Mouse (Mus musculus) liver, embryonic 15.5 days (tissue): Measurements from ENCODE around the gene Mei1. TPM values are rescaled to one million over a fixed set of nuclear protein-coding genes. Genes with fewer than 3 reads are reported as not detected.
"Not testable (repeated sequence)": the region's sequence is repeated elsewhere in the genome, so short reads cannot be mapped to it uniquely, and the experiment has no call there.

ENCODE experiments used
- ATAC-seq: fragments of 200-750 bp; cut with Nextera tagmentation; 2 replicates; pipeline ENCODE4 v1.8.0; 2017; ENCODE audit warnings: moderate number of reproducible peaks, mild to moderate bottlenecking, moderate library complexity; ENCODE audit not compliant: insufficient read depth
- H3K27ac ChIP-seq: fragments of 300-500 bp; sonication (generic); replicated peaks from 2 replicates; pipeline ENCODE4 v1.5.1; 2015; ENCODE audit warnings: mild to moderate bottlenecking, inconsistent platforms
- H3K27me3 ChIP-seq: fragments of 300-500 bp; sonication (generic); 2 replicates; pipeline ENCODE4 v1.6.1; 2015; ENCODE audit warnings: mild to moderate bottlenecking, inconsistent platforms
- H3K36me3 ChIP-seq: fragments of 300-500 bp; sonication (generic); replicated peaks from 2 replicates; pipeline ENCODE4 v1.6.1; 2015; ENCODE audit warnings: moderate library complexity, mild to moderate bottlenecking, inconsistent platforms
- H3K4me1 ChIP-seq: fragments of 300-500 bp; sonication (generic); replicated peaks from 2 replicates; pipeline ENCODE4 v1.6.1; 2015; ENCODE audit warnings: inconsistent platforms
- H3K4me2 ChIP-seq: fragments of 300-500 bp; sonication (generic); 2 replicates; pipeline ENCODE4 v1.6.1; 2015; ENCODE audit warnings: moderate library complexity, mild to moderate bottlenecking, inconsistent platforms
- H3K4me3 ChIP-seq: fragments of 300-500 bp; sonication (generic); replicated peaks from 2 replicates; pipeline ENCODE4 v1.5.1; 2015; ENCODE audit warnings: mild to moderate bottlenecking, inconsistent platforms
- H3K9ac ChIP-seq: fragments of 300-500 bp; sonication (generic); 2 replicates; pipeline ENCODE4 v1.6.1; 2015; ENCODE audit warnings: moderate library complexity, mild to moderate bottlenecking, inconsistent platforms
- H3K9me3 ChIP-seq: fragments of 300-500 bp; sonication (generic); replicated peaks from 2 replicates; pipeline ENCODE4 v1.6.1; 2016; ENCODE audit warnings: inconsistent platforms
- WGBS: fragments of 180-500 bp; shearing (Covaris S2); methylation state at CpG from one replicate; pipeline ENCODE4 v1.1.7; 2015; ENCODE audit warnings: mixed read lengths; ENCODE audit not compliant: insufficient replicate concordance; 5-methylcytosine and 5-hydroxymethylcytosine counted together
- polyA plus RNA-seq: library from polyadenylated mRNA; unstranded; fragments of >200 nt; fragmentation: Nextera tagmentation; extraction: Ambion mirVana; gene quantifications from 2 replicates; pipeline ENCODE4 v1.2.1, GENCODE M21; 2015

Gene Mei1
- polyA plus RNA-seq, 1 experiment from 2014 or later = not detected

DNA sequence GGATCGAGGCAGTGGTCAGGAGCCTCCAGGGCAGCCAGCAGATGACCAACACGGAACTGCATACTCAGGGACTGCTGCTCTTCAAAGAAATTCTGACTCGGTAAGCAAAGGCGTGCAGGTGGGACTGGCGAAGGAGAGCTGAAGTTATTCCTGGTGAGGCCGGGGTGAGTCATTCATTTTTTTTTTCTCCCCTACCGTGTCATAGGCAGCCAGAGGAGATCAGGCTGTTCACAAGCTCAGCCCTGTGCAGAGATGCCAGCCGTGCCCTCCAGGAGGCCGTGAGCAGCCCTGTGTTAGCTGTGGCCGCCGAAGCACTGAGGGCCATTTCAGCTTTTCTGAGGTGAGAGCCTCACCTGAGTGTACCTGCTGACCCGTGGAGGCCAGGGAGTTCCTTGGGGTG is 16.3 kb downstream of the Mei1 start:
- Histone ChIP-seq H3K27ac (no peak overlapping the region), H3K4me1 (no peaks in the 10 kb centered on the region), H3K9me3 (no peaks in the 10 kb centered on the region), H3K4me2 (no peak overlapping the region), H3K9ac (no peak overlapping the region), H3K27me3 (peaks cover 23% of the 10 kb centered on the region), H3K4me3 (no peak overlapping the region), H3K36me3 (no peaks in the 10 kb centered on the region)
- 62% methylated on average over 12 of the region's 12 CpGs for WGBS
- ATAC-seq = no peak

DNA sequence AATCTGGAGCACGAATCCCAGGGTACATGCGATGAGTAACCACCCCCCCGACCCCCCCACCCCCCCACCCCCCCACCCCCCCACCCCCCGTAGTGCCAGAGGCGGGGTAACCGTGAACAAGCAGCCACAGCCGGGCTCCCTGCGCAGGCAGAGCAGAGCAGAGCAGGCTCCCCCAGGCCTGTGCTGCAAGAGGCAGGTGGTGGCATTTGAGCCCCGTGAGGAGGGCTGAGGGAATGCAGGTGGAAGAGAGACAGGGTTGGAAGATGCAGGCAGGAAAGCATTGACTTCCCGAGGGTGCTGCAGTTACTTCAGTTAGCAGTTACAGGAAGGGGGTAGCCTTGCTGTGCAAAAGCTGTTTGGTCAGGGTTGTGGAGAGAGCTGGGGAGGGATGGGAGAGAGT is 17.5 kb downstream of the Mei1 start:
- 14% methylated on average over 10 of the region's 10 CpGs for WGBS
- Histone ChIP-seq H3K9me3 (no peaks in the 10 kb centered on the region), H3K4me2 (no peak overlapping the region), H3K36me3 (no peaks in the 10 kb centered on the region), H3K4me1 (no peaks in the 10 kb centered on the region), H3K27me3 (peaks cover 23% of the 10 kb centered on the region), H3K4me3 (no peak overlapping the region), H3K27ac (no peak overlapping the region), H3K9ac (no peak overlapping the region)
- no peak for ATAC-seq

- no peaks in the 10 kb centered on the region for H3K36me3 ChIP-seq
- no peak for ATAC-seq
- no peak overlapping the region for H3K27ac ChIP-seq
- H3K4me3 ChIP-seq = no peak overlapping the region
- WGBS = 63% methylated on average over 7 of the region's 7 CpGs
- H3K9ac ChIP-seq = no peak overlapping the region
- H3K27me3 ChIP-seq = peaks cover 19% of the 10 kb centered on the region
- H3K4me2 ChIP-seq = no peak overlapping the region
- no peaks in the 10 kb centered on the region for H3K9me3 ChIP-seq
- H3K4me1 ChIP-seq = no peaks in the 10 kb centered on the region
These were observed 21.3 kb downstream of the Mei1 start for GRCm38 (mm10) chr15:82091061-82091460.

- Histone ChIP-seq H3K9me3 (no peaks in the 10 kb centered on the region), H3K9ac (no peak overlapping the region), H3K27ac (no peak overlapping the region), H3K4me1 (no peaks in the 10 kb centered on the region), H3K27me3 (peaks cover 8% of the 10 kb centered on the region; the same call in 1 of the 2 replicates), H3K4me2 (no peak overlapping the region), H3K36me3 (no peaks in the 10 kb centered on the region), H3K4me3 (no peak overlapping the region)
- no peak for ATAC-seq
- WGBS = 20% methylated on average over 8 of the region's 8 CpGs
These were observed 37.3 kb downstream of the Mei1 start for GRCm38 (mm10) chr15:82106953-82107555.

DNA sequence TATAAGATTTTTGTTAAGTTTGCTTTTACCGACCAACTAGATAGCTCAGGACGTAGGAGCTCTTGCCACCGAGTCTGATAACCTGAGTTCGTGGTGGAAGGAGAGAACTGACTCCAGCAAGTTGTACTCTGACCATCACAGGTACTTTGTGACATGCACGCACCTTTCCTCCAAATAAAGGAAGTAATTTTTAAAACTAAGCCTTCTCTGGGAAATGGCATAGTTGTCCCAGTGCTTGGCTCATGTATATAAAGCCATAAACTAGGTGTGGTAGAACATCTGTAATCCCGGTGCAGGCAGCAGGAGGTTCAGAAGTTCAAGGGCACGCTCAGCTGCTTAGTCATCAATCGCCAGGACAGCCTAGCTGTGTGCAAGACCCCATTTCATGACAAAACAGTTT is 50.7 kb downstream of the Mei1 start:
- Histone ChIP-seq H3K27ac (no peak overlapping the region), H3K4me3 (no peak overlapping the region), H3K36me3 (no peaks in the 10 kb centered on the region), H3K27me3 (peaks cover 22% of the 10 kb centered on the region), H3K4me1 (no peaks in the 10 kb centered on the region), H3K4me2 (no peak overlapping the region), H3K9ac (no peak overlapping the region), H3K9me3 (no peaks in the 10 kb centered on the region)
- no peak for ATAC-seq
- WGBS = 69% methylated on average over 8 of the region's 8 CpGs

GRCm38 (mm10) chr15:82126690-82127089 is 56.9 kb downstream of the Mei1 start:
- H3K4me3 ChIP-seq, H3K27ac ChIP-seq, ATAC-seq, H3K27me3 ChIP-seq, H3K9me3 ChIP-seq: not testable (repeated sequence)
- Histone ChIP-seq H3K36me3 (peaks cover 11% of the 10 kb centered on the region), H3K4me2 (peak overlapping the region; percentile 99), H3K4me1 (peaks cover 33% of the 10 kb centered on the region), H3K9ac (peak overlapping the region; percentile 86; the same call in 1 of the 2 replicates)
- 63% methylated on average over 4 of the region's 4 CpGs for WGBS

DNA sequence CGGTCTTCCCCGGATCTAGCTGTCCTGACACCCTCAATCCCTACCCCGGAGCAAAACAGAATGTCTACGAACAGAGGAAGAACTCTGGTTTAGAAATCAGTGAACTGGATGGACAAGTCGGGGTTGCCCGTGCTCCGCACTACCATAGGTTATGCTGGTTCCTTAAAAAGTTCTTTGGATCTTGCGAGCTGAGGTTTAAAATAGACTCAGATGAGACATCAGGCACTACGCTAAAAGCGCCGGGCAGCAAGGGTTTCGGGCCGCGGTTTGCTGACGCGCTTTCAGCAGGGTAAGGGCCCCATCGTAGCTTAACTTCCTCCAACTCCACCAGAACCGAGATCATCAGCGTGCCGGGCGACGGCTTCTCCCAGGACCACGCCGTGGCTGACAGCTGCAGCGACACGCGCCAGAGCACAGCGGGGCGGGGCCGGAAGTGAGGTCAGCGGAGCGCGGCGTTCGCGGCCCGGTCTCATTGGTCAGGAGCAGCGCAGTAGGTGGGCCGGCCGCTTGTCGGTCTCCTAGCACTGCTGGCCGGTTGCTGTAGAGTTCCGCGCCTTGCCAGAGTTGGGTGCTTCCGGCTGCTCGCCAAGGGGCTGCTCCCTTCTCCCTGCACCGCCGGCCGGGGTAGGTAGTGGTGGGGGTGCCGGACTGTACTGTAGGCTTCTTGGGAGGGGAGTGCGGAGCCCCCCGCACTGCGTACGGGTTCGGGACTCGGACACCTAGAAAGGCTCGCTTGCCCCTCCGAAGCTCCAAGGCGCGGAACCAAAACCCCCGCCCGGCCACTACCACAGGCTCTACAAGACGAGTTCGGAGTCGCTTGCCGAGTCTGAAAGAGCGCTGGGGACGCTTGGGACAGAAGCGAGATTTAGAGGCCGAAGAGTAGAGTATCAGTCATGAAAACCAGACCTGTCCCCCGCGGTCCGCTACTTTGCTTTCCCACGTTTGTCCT is 57.9 kb downstream of the Mei1 start, which contains the start of gene Ccdc134:
TSS of gene Ccdc134 (plus strand) at position 497 of the 949 bp plus-strand sequence.
- Histone ChIP-seq H3K9me3 (no peaks in the 10 kb centered on the region), H3K9ac (peak within 1 kb of the TSS; percentile 86), H3K27me3 (0 out of 2 replicates have a peak, but pooled peaks cover 7% of the 10 kb centered on the region), H3K4me2 (peak within 1 kb of the TSS; percentile 99), H3K36me3 (peaks cover 15% of the 10 kb centered on the region), H3K27ac (peak within 1 kb of the TSS; percentile 81), H3K4me1 (peaks cover 33% of the 10 kb centered on the region), H3K4me3 (peak within 1 kb of the TSS; percentile 84)
- WGBS = under 1% methylated on average over 74 of the region's 74 CpGs
- ATAC-seq = peak; percentile 98

GRCm38 (mm10) chr15:82128398-82128797 is 58.6 kb downstream of the Mei1 start:
- peaks cover 22% of the 10 kb centered on the region for H3K36me3 ChIP-seq
- peak overlapping the region; percentile 84 for H3K4me3 ChIP-seq
- WGBS = 4% methylated on average over 5 of the region's 5 CpGs
- peak overlapping the region; percentile 81 for H3K27ac ChIP-seq
- peak overlapping the region; percentile 86 for H3K9ac ChIP-seq
- H3K9me3 ChIP-seq = no peaks in the 10 kb centered on the region
- ATAC-seq = peak; percentile 6; the same call in 1 of the 2 replicates
- H3K4me1 ChIP-seq = peaks cover 33% of the 10 kb centered on the region
- peak overlapping the region; percentile 99 for H3K4me2 ChIP-seq
- H3K27me3 ChIP-seq = 0 out of 2 replicates have a peak, but pooled peaks cover 7% of the 10 kb centered on the region

GRCm38 (mm10) chr15:82130599-82130998 is 60.8 kb downstream of the Mei1 start:
- no peak for ATAC-seq
- Histone ChIP-seq H3K4me1 (peaks cover 33% of the 10 kb centered on the region), H3K27me3 (no peaks in the 10 kb centered on the region), H3K27ac (no peak overlapping the region), H3K9ac (no peak overlapping the region), H3K9me3 (no peaks in the 10 kb centered on the region), H3K36me3 (peaks cover 22% of the 10 kb centered on the region), H3K4me2 (no peak overlapping the region), H3K4me3 (no peak overlapping the region)
- 28% methylated on average over 7 of the region's 7 CpGs for WGBS

DNA sequence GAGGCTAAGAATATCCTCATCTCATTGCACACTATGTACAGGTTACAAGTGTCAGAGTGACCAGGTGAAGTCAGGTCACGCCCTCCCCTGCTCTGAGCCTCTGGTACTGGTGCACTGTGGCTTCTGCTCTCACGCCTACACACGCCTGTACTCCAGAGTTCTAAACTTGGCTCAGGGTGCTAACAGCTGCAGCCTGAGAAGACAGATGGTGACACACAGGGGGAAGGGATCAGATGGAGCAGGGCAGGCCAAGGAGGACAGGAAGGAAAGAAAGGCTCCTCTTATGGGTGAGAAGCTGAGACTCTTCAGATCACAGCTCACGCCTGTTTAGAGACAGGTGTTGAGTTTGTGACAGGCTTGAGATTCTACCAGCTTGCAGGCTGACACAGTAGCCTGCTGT is 65.6 kb downstream of the Mei1 start:
- WGBS = 71% methylated on average over 4 of the region's 4 CpGs
- no peak overlapping the region for H3K9ac ChIP-seq
- peaks cover 22% of the 10 kb centered on the region for H3K36me3 ChIP-seq
- no peaks in the 10 kb centered on the region for H3K9me3 ChIP-seq
- ATAC-seq = no peak
- no peak overlapping the region for H3K27ac ChIP-seq
- peaks cover 10% of the 10 kb centered on the region for H3K4me1 ChIP-seq
- H3K27me3 ChIP-seq = no peaks in the 10 kb centered on the region
- H3K4me2 ChIP-seq = no peak overlapping the region
- H3K4me3 ChIP-seq = no peak overlapping the region

- no peak overlapping the region for H3K9ac ChIP-seq
- WGBS = 32% methylated on average over 4 of the region's 4 CpGs
- H3K9me3 ChIP-seq = no peaks in the 10 kb centered on the region
- H3K27ac ChIP-seq = no peak overlapping the region
- peak; percentile 52; the same call in 1 of the 2 replicates for ATAC-seq
- no peak overlapping the region for H3K4me3 ChIP-seq
- peaks cover 8% of the 10 kb centered on the region; the same call in 1 of the 2 replicates for H3K4me1 ChIP-seq
- H3K27me3 ChIP-seq = no peaks in the 10 kb centered on the region
- no peak overlapping the region for H3K4me2 ChIP-seq
- peaks cover 8% of the 10 kb centered on the region; the same call in 1 of the 2 replicates for H3K36me3 ChIP-seq
These were observed 68.8 kb downstream of the Mei1 start for GRCm38 (mm10) chr15:82138565-82138964.
